Mouse (Mus musculus) myocyte (in vitro differentiated cells): ENCODE data around the gene Emsy.

Experiments used
- CEBPB ChIP-seq: IDR thresholded peaks from 2 replicates; pipeline ENCODE4 v1.6.1; 2011; ENCODE audit warnings: mild to moderate bottlenecking, moderate library complexity; ENCODE audit not compliant: poor library complexity, insufficient read depth, severe bottlenecking
- E2F4 ChIP-seq: IDR thresholded peaks from one replicate; pipeline ENCODE4 v1.6.1; 2011; ENCODE audit warnings: mild to moderate bottlenecking, control low read depth, moderate library complexity; ENCODE audit not compliant: insufficient read depth
- MAX ChIP-seq: IDR thresholded peaks from one replicate; pipeline ENCODE4 v1.6.1; 2011; ENCODE audit warnings: low read depth, mild to moderate bottlenecking, control low read depth
- MYOD1 ChIP-seq, 3 experiments: IDR thresholded peaks; one replicate each; pipeline ENCODE4 v1.6.1; 2011; ENCODE audit warnings: control low read depth in 2 of 3, low read depth in 2 of 3, mild to moderate bottlenecking in 2 of 3, moderate library complexity in 1 of 3; ENCODE audit not compliant: insufficient read length in 2 of 3, control insufficient read depth in 1 of 3
- MYOG ChIP-seq, 3 experiments: IDR thresholded peaks; one replicate each; pipeline ENCODE4 v1.6.1; 2011; ENCODE audit warnings: control low read depth in 2 of 3, low read depth in 2 of 3, mild to moderate bottlenecking in 2 of 3; ENCODE audit not compliant: insufficient read length in 2 of 3, control insufficient read depth in 1 of 3, insufficient read depth in 1 of 3
- POLR2A ChIP-seq: IDR thresholded peaks from one replicate; pipeline ENCODE4 v1.6.1; 2011; ENCODE audit warnings: low read depth, mild to moderate bottlenecking, control low read depth, moderate library complexity; ENCODE audit not compliant: insufficient read length
- POLR2AphosphoS2 ChIP-seq: IDR thresholded peaks from one replicate; pipeline ENCODE4 v1.6.1; 2011; ENCODE audit warnings: low read depth, control low read depth; ENCODE audit not compliant: insufficient read length
- REST ChIP-seq: IDR thresholded peaks from one replicate; pipeline ENCODE4 v1.6.1; 2011; ENCODE audit warnings: mild to moderate bottlenecking, control low read depth, moderate library complexity; ENCODE audit not compliant: insufficient read depth, insufficient read length
- TCF12 ChIP-seq: IDR thresholded peaks from one replicate; pipeline ENCODE4 v1.6.1; 2011; ENCODE audit warnings: mild to moderate bottlenecking, control low read depth; ENCODE audit not compliant: poor library complexity, insufficient read depth, severe bottlenecking
- TCF3 ChIP-seq: IDR thresholded peaks from one replicate; pipeline ENCODE4 v1.6.1; 2011; ENCODE audit warnings: low read depth, control low read depth; ENCODE audit not compliant: insufficient read length
- USF1 ChIP-seq: IDR thresholded peaks from one replicate; pipeline ENCODE4 v1.6.1; 2011; ENCODE audit warnings: low read depth, mild to moderate bottlenecking, control low read depth, moderate library complexity

DNA sequence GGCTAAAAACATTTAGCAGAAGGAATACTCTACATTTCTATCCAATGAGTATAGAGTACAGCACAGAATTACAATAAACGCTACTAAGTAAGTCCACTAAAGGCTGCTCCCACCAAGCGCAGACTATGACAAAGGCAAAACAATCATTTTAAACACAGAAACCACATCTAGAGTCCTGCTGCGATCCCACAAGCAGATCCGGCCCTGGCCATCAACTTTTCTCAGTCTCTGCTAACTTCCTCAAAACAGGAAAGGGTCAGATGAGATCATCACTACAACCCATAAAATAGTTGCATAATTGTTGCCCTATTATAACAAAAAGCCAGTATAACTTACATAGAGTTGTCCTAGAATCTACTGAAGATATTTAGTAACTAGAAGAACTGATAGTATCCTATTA lies 54.9 kb downstream of the Emsy start:
- TF ChIP-seq MYOG (IDR thresholded peaks at IDR 0.05; ENCODE audit: control insufficient read depth in 1 of 3, insufficient read depth in 1 of 3, insufficient read length in 2 of 3, low read depth in 2 of 3): no peak
- TF ChIP-seq POLR2A: no peak
- no peak for TF ChIP-seq E2F4
- no peak for TF ChIP-seq MAX
- TF ChIP-seq TCF12: no peak
- TF ChIP-seq REST: no peak
- no peak for TF ChIP-seq USF1
- TF ChIP-seq MYOD1 (IDR thresholded peaks at IDR 0.05; ENCODE audit: control insufficient read depth in 1 of 3, insufficient read length in 2 of 3, low read depth in 2 of 3): no peak
- no peak for TF ChIP-seq TCF3
- no peak for TF ChIP-seq CEBPB
- no peak for TF ChIP-seq POLR2AphosphoS2
